Mouse (Mus musculus) midbrain, postnatal 0 days (tissue): ENCODE data around the gene Tspan4. TPM values are rescaled to one million over a fixed set of nuclear protein-coding genes. Genes with fewer than 3 reads are reported as not detected.
A peak's percentile ranks its signal among the peaks of the same experiment; 100 is the strongest.

ENCODE experiments used
- ATAC-seq: fragments of 200-750 bp; cut with Nextera tagmentation; 2 replicates; pipeline ENCODE4 v1.8.0; 2017; ENCODE audit warnings: moderate number of reproducible peaks, mild to moderate bottlenecking, moderate TSS enrichment, moderate library complexity; ENCODE audit not compliant: low FRiP score
- DNase-seq: peaks from one replicate; pipeline ENCODE4 v3.0.0-alpha.2; 2015; ENCODE audit warnings: low spot score
- H3K27ac ChIP-seq: fragments of 300-500 bp; sonication (generic); 2 replicates; pipeline ENCODE4 v1.5.1; 2014; ENCODE audit warnings: low read depth, mild to moderate bottlenecking, low read length, mixed read lengths
- H3K27me3 ChIP-seq: fragments of 300-500 bp; sonication (generic); 2 replicates; pipeline ENCODE4 v1.6.1; 2014; ENCODE audit warnings: low read length, control low read depth, mixed read lengths; ENCODE audit not compliant: insufficient read depth
- H3K36me3 ChIP-seq: fragments of 300-500 bp; sonication (generic); 2 replicates; pipeline ENCODE4 v1.6.1; 2014; ENCODE audit warnings: low read length, control low read depth, mixed read lengths; ENCODE audit not compliant: insufficient read depth
- H3K4me1 ChIP-seq: fragments of 300-500 bp; sonication (generic); 2 replicates; pipeline ENCODE4 v1.6.1; 2014; ENCODE audit warnings: mild to moderate bottlenecking, control low read depth, antibody characterized with exemption, low read length, mixed read lengths; ENCODE audit not compliant: insufficient read depth
- H3K4me2 ChIP-seq: fragments of 300-500 bp; sonication (generic); 2 replicates; pipeline ENCODE4 v1.6.1; 2014; ENCODE audit warnings: low read depth, mild to moderate bottlenecking, low read length, mixed read lengths; ENCODE audit not compliant: poor library complexity, severe bottlenecking
- H3K4me3 ChIP-seq: fragments of 300-500 bp; sonication (generic); 2 replicates; pipeline ENCODE4 v1.5.1; 2014; ENCODE audit warnings: low read depth, mild to moderate bottlenecking, low read length, moderate library complexity
- H3K9ac ChIP-seq: fragments of 300-500 bp; sonication (generic); replicated peaks from 2 replicates; pipeline ENCODE4 v1.6.1; 2014; ENCODE audit warnings: mild to moderate bottlenecking, low read length, moderate library complexity, mixed read lengths; ENCODE audit not compliant: poor library complexity, severe bottlenecking
- H3K9me3 ChIP-seq: fragments of 300-500 bp; sonication (generic); 2 replicates; pipeline ENCODE4 v1.6.1; 2016; ENCODE audit warnings: low read length, control low read depth
- CTCF ChIP-seq: IDR thresholded peaks from 2 replicates; pipeline ENCODE4 v1.5.1; 2016; ENCODE audit warnings: antibody characterized with exemption, mild to moderate bottlenecking
- WGBS: fragments of 180-500 bp; shearing (Covaris S2); extraction: QIAGEN DNeasy Blood & Tissue Kit; methylation state at CpG from one replicate; pipeline ENCODE4 v1.1.7; 2014; 5-methylcytosine and 5-hydroxymethylcytosine counted together
- polyA plus RNA-seq: library from polyadenylated mRNA; unstranded; fragments of >200 nt; fragmentation: Nextera tagmentation; extraction: Ambion mirVana; gene quantifications from 2 replicates; pipeline ENCODE4 v1.2.1, GENCODE M21; 2015
- total RNA-seq: library from RNA; depleted of rRNA; stranded (reverse); fragments of >200 nt; gene quantifications from 2 replicates; pipeline ENCODE4 v1.2.3, GENCODE M21; 2014

The Tspan4 gene
- total and polyA plus RNA-seq, 2 experiments from 2014 or later = 68.1 to 94.8 TPM

DNA sequence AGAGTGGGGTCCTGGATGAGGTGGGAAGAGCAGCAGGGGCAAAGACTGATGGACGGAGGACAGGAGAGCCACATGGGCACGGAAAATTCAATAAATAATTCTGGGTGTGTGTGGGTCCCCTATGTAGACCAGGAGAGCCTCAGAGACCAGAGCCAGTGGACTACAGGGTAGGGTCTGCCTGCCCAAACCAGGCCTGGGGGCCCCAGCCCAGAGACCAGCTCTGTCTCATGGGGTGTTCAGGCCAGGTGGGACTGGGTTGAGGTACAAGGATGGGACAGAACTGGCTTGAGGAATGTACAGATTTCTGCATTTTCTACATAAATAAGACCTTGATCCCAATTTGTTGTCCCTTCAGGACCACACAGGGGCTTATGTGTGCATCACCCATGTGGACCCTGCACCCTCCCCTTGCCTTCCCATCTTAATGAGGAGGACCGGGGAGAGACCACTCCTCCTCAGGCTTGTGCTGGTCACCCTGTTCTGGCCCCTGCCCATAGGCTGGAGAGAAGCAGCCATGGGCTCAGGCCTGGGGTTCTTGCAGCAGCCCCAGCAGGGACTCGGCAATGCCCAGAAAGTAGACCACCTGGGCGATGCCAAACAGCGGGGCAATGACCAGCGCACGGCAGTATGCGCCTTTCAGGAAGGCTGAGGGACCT lies 44.3 kb upstream of the Tspan4 start:
- TF ChIP-seq CTCF = no peak
- no peak overlapping the region for H3K4me3 ChIP-seq
- H3K4me1 ChIP-seq = peaks cover 24% of the 10 kb centered on the region
- ATAC-seq = no peak
- no peak overlapping the region for H3K4me2 ChIP-seq
- DNase-seq = no peak
- no peaks in the 10 kb centered on the region for H3K9me3 ChIP-seq
- H3K9ac ChIP-seq = no peak overlapping the region
- peaks cover 42% of the 10 kb centered on the region for H3K36me3 ChIP-seq
- 95% methylated on average over 9 of the region's 9 CpGs for WGBS
- H3K27ac ChIP-seq = no peak overlapping the region
- no peaks in the 10 kb centered on the region for H3K27me3 ChIP-seq

DNA sequence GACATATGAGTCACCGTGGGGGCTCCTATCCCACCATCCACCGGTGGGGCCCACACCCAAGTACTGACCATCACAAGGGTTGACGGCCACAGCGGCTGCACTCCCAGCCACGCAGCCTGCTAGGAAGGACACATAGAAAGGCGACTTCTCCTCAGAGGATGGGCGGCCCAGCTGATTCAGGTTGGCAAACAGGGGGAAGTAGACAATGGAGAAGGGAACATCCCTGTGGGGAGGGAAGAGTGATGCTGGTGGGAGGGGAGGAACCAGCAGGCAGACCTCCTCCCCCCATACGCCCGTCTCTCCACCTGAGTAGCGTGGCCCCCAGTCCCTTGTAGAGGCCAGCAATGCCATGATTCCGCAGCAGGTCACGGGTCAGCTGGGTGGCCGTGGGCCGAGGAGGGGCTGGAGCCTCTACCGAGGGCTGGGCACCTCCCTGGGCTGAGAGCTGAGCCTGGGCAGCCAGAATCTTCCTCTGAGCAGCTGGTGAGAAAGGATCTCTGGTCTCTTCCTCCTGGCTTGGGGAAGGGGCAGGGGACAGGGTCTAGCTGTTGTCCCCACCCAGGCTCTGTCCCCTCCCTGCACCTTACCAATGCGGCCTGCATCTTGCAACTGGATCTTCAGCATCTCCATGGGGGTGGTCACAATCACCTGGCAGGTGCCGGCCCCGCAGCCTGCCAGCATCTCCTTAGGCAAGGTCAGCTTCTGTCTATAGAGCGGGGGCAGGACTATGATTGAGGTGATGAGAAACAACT lies 43.4 kb upstream of the Tspan4 start:
- H3K4me3 ChIP-seq = no peak overlapping the region
- H3K36me3 ChIP-seq = peaks cover 37% of the 10 kb centered on the region
- H3K9ac ChIP-seq = no peak overlapping the region
- H3K4me1 ChIP-seq = peaks cover 28% of the 10 kb centered on the region
- no peak overlapping the region for H3K4me2 ChIP-seq
- ATAC-seq (no peak), DNase-seq (no peak)
- H3K27me3 ChIP-seq = no peaks in the 10 kb centered on the region
- 94% methylated on average over 19 of the region's 19 CpGs for WGBS
- no peak overlapping the region for H3K27ac ChIP-seq
- H3K9me3 ChIP-seq = no peaks in the 10 kb centered on the region
- no peak for TF ChIP-seq CTCF

DNA sequence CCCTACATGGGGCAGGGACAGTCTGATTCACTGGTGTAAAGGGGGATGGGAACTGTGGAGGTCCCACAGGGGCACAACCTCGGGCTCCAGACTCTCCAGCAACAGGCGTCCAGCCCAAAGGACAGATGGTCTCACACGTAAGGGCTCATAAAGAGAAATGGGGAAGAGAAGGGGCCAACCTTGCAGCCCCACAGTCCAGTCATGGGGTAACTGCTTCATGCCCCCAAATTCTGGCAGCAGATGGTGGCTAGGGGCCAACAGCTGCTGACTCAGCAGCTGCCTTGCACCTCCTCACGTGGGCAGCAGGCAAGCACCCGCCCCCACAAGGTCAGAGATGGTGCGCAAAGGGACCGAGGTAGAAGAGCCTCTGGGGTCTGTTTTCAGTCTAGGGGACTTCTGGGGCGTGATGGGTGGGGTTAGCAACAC lies 42.8 kb upstream of the Tspan4 start:
- Histone ChIP-seq H3K27ac (no peak overlapping the region), H3K4me2 (no peak overlapping the region), H3K36me3 (peaks cover 31% of the 10 kb centered on the region), H3K27me3 (no peaks in the 10 kb centered on the region), H3K9me3 (no peaks in the 10 kb centered on the region), H3K4me1 (peaks cover 28% of the 10 kb centered on the region), H3K4me3 (no peak overlapping the region), H3K9ac (no peak overlapping the region)
- DNase-seq (no peak), ATAC-seq (no peak)
- 91% methylated on average over 8 of the region's 8 CpGs for WGBS
- no peak for TF ChIP-seq CTCF

DNA sequence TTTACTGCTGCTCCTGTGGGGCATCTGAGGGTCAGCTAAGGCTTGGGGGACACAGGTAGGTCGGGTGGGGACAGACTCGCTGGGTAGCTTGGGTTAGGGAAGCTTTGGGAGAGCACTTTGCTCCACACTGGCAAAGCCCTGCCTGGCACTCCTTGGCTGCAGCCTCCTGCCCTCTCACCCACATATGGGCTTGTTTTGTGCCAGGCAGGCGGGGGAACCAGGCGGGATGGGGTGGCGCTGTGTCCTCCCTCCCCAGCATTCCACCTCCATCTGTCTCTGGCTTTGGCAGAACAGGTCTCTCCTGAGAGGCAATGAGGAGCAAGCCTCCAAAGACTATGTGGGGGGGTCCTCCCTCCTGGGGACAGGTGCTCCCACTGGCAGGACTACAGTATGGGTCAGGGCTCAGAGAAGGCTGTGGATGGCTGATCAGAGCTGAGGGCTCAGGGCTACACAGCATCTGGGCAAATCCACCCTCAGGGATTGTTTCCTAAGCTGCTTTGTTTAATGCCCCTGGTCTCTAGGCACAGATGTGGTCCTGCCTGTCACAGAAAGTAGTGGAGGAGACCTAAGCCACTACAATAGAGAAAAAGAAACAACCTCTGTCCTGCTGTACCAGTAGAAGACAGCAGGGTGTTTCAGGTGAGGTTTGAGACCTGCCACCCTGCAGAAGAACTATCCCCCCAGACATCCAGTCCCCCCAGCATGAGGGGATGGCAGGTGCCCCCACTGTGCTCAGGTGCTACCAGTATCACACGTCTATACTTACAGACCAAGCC lies 42.1 kb upstream of the Tspan4 start:
- peak overlapping the region; percentile 92 for H3K4me2 ChIP-seq
- H3K9ac ChIP-seq = peak overlapping the region; percentile 77
- peaks cover 28% of the 10 kb centered on the region for H3K4me1 ChIP-seq
- no peaks in the 10 kb centered on the region for H3K27me3 ChIP-seq
- TF ChIP-seq CTCF = no peak
- ATAC-seq (no peak), DNase-seq (no peak)
- H3K9me3 ChIP-seq = no peaks in the 10 kb centered on the region
- 82% methylated on average over 6 of the region's 6 CpGs for WGBS
- H3K27ac ChIP-seq = no peak overlapping the region
- H3K4me3 ChIP-seq = peak overlapping the region; percentile 55; the same call in 1 of the 2 replicates
- H3K36me3 ChIP-seq = peaks cover 27% of the 10 kb centered on the region

DNA sequence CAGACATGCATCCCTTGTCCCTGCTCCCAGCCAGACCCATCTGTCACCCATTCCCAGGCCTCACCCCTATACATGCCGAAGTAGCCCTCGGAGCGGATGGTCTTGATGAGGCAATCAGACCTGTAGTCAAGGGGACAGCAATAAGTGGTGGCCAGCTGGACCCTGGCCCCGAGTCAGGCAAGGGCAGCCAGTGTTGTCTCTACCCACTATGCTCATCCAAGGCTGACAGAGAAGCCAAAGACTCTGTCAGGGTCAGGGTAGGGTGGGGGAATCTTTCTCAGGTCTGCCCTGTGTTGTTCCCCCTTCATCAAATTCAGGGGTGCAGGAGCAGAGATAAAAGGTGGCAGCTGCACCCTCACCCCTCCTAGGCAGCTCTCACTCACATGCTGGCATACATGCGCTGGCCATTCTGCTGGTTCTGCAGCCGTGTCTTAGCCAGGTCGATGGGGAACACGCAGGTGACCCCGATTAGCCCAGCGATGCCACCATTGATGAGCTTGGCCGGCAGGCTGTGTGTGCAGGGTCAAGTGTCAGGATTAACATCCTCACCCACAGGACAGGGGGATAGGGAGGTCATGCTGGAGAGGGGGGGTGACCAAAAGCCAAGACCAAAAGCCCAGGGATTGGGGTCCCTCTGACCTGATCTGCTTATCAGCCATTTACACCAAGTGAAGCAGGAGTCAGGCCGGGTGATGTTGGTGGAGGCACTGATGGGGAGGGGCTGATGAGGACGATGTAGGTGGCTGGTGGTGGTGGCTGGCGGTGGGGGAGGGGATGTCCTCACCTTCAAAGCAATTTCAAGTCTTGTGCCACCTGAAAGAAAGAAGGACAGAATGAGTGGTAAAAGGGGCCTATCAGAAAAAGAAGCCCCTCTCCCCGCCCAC lies 41.3 kb upstream of the Tspan4 start:
- Histone ChIP-seq H3K4me3 (peak overlapping the region; percentile 55), H3K36me3 (peaks cover 27% of the 10 kb centered on the region), H3K9ac (peak overlapping the region; percentile 77), H3K4me2 (peak overlapping the region; percentile 92), H3K9me3 (no peaks in the 10 kb centered on the region), H3K4me1 (peaks cover 25% of the 10 kb centered on the region), H3K27ac (peak overlapping the region; percentile 79), H3K27me3 (no peaks in the 10 kb centered on the region)
- 67% methylated on average over 15 of the region's 15 CpGs for WGBS
- ATAC-seq (no peak), DNase-seq (no peak)
- TF ChIP-seq CTCF = no peak
